Mouse (Mus musculus): ENCODE data around the gene Eif3k.

Gene Eif3k

DNA sequence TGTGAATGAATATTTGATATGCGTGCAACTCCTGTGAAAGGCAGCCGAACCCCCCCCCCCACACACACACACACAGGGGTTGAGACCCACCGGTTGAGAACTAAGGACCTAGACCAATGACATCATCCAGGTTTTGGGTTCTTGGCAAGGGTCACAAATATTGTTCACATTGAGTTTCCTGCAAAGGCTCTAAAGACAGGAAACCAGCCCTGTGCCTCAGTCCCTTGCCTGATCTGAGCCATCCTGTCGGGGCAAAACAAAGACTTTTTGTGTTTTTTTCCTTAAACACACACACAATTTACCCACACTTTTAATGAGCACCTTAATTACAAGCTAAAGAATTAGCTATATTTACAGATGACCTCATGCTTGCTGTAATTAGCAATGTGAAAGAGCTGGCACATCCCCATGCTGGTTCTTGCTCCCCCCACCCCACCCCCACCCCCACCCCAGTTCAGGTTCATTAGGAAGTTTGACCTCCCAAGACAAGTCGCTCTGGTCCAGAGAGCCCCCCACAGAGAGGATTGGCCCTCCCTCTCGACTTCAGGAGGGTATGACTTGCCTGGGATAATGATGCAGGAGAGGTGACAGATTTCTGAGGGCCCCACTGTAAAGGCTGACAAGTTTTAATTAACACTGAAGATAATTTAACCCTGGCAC lies 36.8 kb downstream of the Eif3k start:
- H3K27me3 ChIP-seq (ENCODE audit: insufficient read depth, low read length), result no peaks in the 10 kb centered on the region
- H3K4me1 ChIP-seq (replicated peaks; ENCODE audit: low read depth, low read length), result peaks cover 99% of the 10 kb centered on the region
- no peak for TF ChIP-seq NANOG (IDR thresholded peaks at IDR 0.05; ENCODE audit: borderline replicate concordance, low read length)
- no peak for TF ChIP-seq CTCF (conservative IDR thresholded peaks at IDR 0.05; ENCODE audit: low read length)
- no peak for TF ChIP-seq POU5F1 (IDR thresholded peaks at IDR 0.05; ENCODE audit: borderline replicate concordance, low read length)
- peaks cover 78% of the 10 kb centered on the region for H3K36me3 ChIP-seq (ENCODE audit: insufficient read depth, low read length)
- H3K9me3 ChIP-seq (ENCODE audit: low read length), result no peaks in the 10 kb centered on the region
- peak overlapping the region; percentile 43 for H3K4me3 ChIP-seq (replicated peaks; ENCODE audit: low read length)

GRCm38 (mm10) chr7:28943451-28944180 lies 38.0 kb downstream of the Eif3k start:
- H3K27me3 ChIP-seq (ENCODE audit: insufficient read depth, low read length), result no peaks in the 10 kb centered on the region
- no peaks in the 10 kb centered on the region for H3K9me3 ChIP-seq (ENCODE audit: low read length)
- peaks cover 99% of the 10 kb centered on the region for H3K4me1 ChIP-seq (replicated peaks; ENCODE audit: low read depth, low read length)
- TF ChIP-seq CTCF (conservative IDR thresholded peaks at IDR 0.05; ENCODE audit: low read length) (no peak), NANOG (IDR thresholded peaks at IDR 0.05; ENCODE audit: borderline replicate concordance, low read length) (no peak), POU5F1 (IDR thresholded peaks at IDR 0.05; ENCODE audit: borderline replicate concordance, low read length) (no peak)
- H3K36me3 ChIP-seq (ENCODE audit: insufficient read depth, low read length), result peaks cover 75% of the 10 kb centered on the region
- no peak overlapping the region for H3K4me3 ChIP-seq (replicated peaks; ENCODE audit: low read length)

DNA sequence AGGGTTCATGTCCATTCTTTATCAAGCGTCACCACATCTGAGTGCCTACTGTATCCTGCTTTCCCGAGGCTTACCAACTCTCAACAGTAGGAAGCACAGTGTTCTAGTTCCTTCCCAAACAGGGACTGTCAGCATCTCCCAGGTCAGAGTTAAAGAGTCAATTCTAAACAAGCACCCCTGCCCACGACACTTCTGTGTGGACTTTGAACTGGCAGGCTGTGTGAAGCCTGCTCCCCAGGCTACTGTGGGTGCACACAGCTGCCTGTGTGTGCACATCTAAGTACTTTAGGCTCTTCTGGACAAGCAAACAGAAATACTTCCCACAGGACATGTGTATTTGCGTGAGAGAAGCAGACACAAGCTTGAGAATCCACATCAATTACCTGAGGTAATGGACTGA lies 40.1 kb downstream of the Eif3k start:
- Histone ChIP-seq H3K9me3 (ENCODE audit: low read length) (no peaks in the 10 kb centered on the region), H3K36me3 (ENCODE audit: insufficient read depth, low read length) (peaks cover 75% of the 10 kb centered on the region), H3K4me3 (replicated peaks; ENCODE audit: low read length) (0 out of 2 replicates have a peak overlapping the region, but pooled peaks have one; percentile 26), H3K27me3 (ENCODE audit: insufficient read depth, low read length) (no peaks in the 10 kb centered on the region), H3K4me1 (replicated peaks; ENCODE audit: low read depth, low read length) (peaks cover 99% of the 10 kb centered on the region)
- TF ChIP-seq POU5F1 (IDR thresholded peaks at IDR 0.05; ENCODE audit: borderline replicate concordance, low read length) (no peak), CTCF (conservative IDR thresholded peaks at IDR 0.05; ENCODE audit: low read length) (no peak), NANOG (IDR thresholded peaks at IDR 0.05; ENCODE audit: borderline replicate concordance, low read length) (no peak)

- Histone ChIP-seq H3K27me3 (ENCODE audit: insufficient read depth, low read length) (no peaks in the 10 kb centered on the region), H3K4me1 (replicated peaks; ENCODE audit: low read depth, low read length) (peaks cover 99% of the 10 kb centered on the region), H3K4me3 (replicated peaks; ENCODE audit: low read length) (0 out of 2 replicates have a peak overlapping the region, but pooled peaks have one; percentile 26), H3K36me3 (ENCODE audit: insufficient read depth, low read length) (peaks cover 76% of the 10 kb centered on the region), H3K9me3 (ENCODE audit: low read length) (no peaks in the 10 kb centered on the region)
- no peak for TF ChIP-seq POU5F1 (IDR thresholded peaks at IDR 0.05; ENCODE audit: borderline replicate concordance, low read length)
- TF ChIP-seq NANOG (IDR thresholded peaks at IDR 0.05; ENCODE audit: borderline replicate concordance, low read length), result no peak
- TF ChIP-seq CTCF (conservative IDR thresholded peaks at IDR 0.05; ENCODE audit: low read length), result no peak
Observed at GRCm38 (mm10) chr7:28941129-28941528, 40.5 kb downstream of the Eif3k start.

GRCm38 (mm10) chr7:28939418-28940183 lies 42.1 kb downstream of the Eif3k start:
- Histone ChIP-seq H3K27me3 (ENCODE audit: insufficient read depth, low read length) (no peaks in the 10 kb centered on the region), H3K4me1 (replicated peaks; ENCODE audit: low read depth, low read length) (peaks cover 99% of the 10 kb centered on the region), H3K4me3 (replicated peaks; ENCODE audit: low read length) (peak overlapping the region; percentile 43), H3K36me3 (ENCODE audit: insufficient read depth, low read length) (peaks cover 89% of the 10 kb centered on the region), H3K9me3 (ENCODE audit: low read length) (no peaks in the 10 kb centered on the region)
- TF ChIP-seq POU5F1 (IDR thresholded peaks at IDR 0.05; ENCODE audit: borderline replicate concordance, low read length) (no peak), CTCF (conservative IDR thresholded peaks at IDR 0.05; ENCODE audit: low read length) (no peak), NANOG (IDR thresholded peaks at IDR 0.05; ENCODE audit: borderline replicate concordance, low read length) (no peak)

GRCm38 (mm10) chr7:28938654-28939053 lies 43.0 kb downstream of the Eif3k start:
- TF ChIP-seq NANOG (IDR thresholded peaks at IDR 0.05; ENCODE audit: borderline replicate concordance, low read length), result no peak
- TF ChIP-seq CTCF (conservative IDR thresholded peaks at IDR 0.05; ENCODE audit: low read length), result no peak
- TF ChIP-seq POU5F1 (IDR thresholded peaks at IDR 0.05; ENCODE audit: borderline replicate concordance, low read length), result no peak
- no peaks in the 10 kb centered on the region for H3K9me3 ChIP-seq (ENCODE audit: low read length)
- peak overlapping the region; percentile 46 for H3K4me3 ChIP-seq (replicated peaks; ENCODE audit: low read length)
- peaks cover 99% of the 10 kb centered on the region for H3K4me1 ChIP-seq (replicated peaks; ENCODE audit: low read depth, low read length)
- peaks cover 94% of the 10 kb centered on the region for H3K36me3 ChIP-seq (ENCODE audit: insufficient read depth, low read length)
- H3K27me3 ChIP-seq (ENCODE audit: insufficient read depth, low read length), result no peaks in the 10 kb centered on the region

DNA sequence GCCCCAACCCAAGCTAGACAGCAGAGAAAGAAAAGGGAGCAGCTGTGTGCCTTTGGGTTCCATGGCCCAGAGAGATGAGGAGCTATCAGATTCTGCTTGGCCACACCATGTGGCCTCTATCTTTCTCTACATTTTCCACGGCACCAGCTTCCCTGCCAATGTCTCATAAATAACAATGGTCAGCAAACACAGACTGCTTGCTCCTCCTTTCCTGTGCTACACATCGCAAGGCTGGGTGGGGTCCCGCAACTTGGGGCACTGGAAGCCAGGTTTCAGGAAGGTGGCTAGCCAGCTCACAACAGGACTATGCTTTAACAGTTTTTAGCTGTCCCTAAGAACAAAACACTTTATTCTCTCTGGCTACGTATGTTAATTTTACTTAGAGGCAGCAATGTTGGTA lies 44.9 kb downstream of the Eif3k start:
- Histone ChIP-seq H3K27me3 (ENCODE audit: insufficient read depth, low read length) (no peaks in the 10 kb centered on the region), H3K4me1 (replicated peaks; ENCODE audit: low read depth, low read length) (peaks cover 97% of the 10 kb centered on the region), H3K36me3 (ENCODE audit: insufficient read depth, low read length) (peaks cover 80% of the 10 kb centered on the region), H3K9me3 (ENCODE audit: low read length) (no peaks in the 10 kb centered on the region), H3K4me3 (replicated peaks; ENCODE audit: low read length) (peak overlapping the region; percentile 55)
- TF ChIP-seq POU5F1 (IDR thresholded peaks at IDR 0.05; ENCODE audit: borderline replicate concordance, low read length) (no peak), NANOG (IDR thresholded peaks at IDR 0.05; ENCODE audit: borderline replicate concordance, low read length) (no peak), CTCF (conservative IDR thresholded peaks at IDR 0.05; ENCODE audit: low read length) (no peak)

DNA sequence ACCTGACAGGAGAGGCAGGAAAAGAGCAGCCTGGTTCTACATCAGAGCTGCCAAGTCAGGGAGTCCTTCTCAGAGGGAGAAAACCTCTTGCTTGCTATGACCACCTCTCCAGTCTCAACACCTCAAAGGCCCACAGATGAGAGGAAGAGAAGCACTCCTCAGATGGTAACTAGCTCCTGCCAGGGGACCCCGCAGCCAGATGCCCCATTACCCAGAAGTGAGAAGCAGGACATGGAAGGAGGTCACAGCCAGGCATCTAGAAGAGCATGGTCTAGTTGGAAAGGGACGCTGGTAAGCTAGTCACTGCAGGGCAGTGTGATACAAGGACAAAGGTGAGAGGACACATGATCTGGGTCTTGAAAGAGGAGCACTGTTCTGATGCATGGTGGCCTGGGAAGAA lies 47.8 kb downstream of the Eif3k start:
- no peak overlapping the region for H3K4me3 ChIP-seq (replicated peaks; ENCODE audit: low read length)
- peaks cover 97% of the 10 kb centered on the region for H3K4me1 ChIP-seq (replicated peaks; ENCODE audit: low read depth, low read length)
- no peak for TF ChIP-seq NANOG (IDR thresholded peaks at IDR 0.05; ENCODE audit: borderline replicate concordance, low read length)
- TF ChIP-seq POU5F1 (IDR thresholded peaks at IDR 0.05; ENCODE audit: borderline replicate concordance, low read length), result no peak
- TF ChIP-seq CTCF (conservative IDR thresholded peaks at IDR 0.05; ENCODE audit: low read length), result no peak
- H3K36me3 ChIP-seq (ENCODE audit: insufficient read depth, low read length), result peaks cover 83% of the 10 kb centered on the region
- H3K27me3 ChIP-seq (ENCODE audit: insufficient read depth, low read length), result no peaks in the 10 kb centered on the region
- no peaks in the 10 kb centered on the region for H3K9me3 ChIP-seq (ENCODE audit: low read length)
